Mouse (Mus musculus): ENCODE data around the gene Gm49318. TPM values are rescaled to one million over a fixed set of nuclear protein-coding genes. Genes with fewer than 3 reads are reported as not detected.

The Gm49318 gene
- polyA plus RNA-seq, 1 experiment from 2014 or later = not detected

DNA sequence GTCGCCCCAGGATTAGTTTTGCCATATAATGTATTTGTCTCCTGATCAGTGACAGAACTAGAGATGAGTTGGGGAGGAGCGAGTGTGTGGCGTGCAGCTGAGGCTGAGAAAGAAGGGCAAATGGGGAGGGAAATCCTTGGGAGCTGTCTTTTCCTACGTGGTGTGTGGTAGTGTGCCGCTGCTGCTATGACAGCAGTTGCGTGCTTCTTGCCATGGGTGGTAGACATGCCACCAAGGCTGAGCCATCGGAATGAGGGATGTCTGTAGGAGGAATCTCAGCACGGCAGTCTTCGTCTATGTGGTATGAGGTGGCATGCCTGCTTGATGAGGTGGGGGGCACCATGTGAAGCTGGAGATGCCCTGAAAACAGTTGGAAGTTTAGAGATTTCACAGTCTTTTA is 40.7 kb downstream of the Gm49318 start:
- no peak for ATAC-seq (ENCODE audit: low FRiP score, low TSS enrichment)
- Histone ChIP-seq H3K9ac (ENCODE audit: low read depth, low read length) (no peak overlapping the region), H3K27me3 (ENCODE audit: control insufficient read depth, insufficient read depth, low read length) (no peaks in the 10 kb centered on the region), H3K36me3 (ENCODE audit: control insufficient read depth, insufficient read depth, low read length) (no peaks in the 10 kb centered on the region), H3K4me3 (ENCODE audit: low read length) (no peak overlapping the region), H3K4me1 (ENCODE audit: control insufficient read depth, insufficient read depth, low read length) (no peaks in the 10 kb centered on the region), H3K27ac (ENCODE audit: low read depth, low read length) (no peak overlapping the region), H3K4me2 (replicated peaks; ENCODE audit: low read depth, low read length) (no peak overlapping the region), H3K9me3 (ENCODE audit: control insufficient read depth, low read length) (no peaks in the 10 kb centered on the region)
- WGBS = 93% methylated on average over 9 of the region's 9 CpGs

DNA sequence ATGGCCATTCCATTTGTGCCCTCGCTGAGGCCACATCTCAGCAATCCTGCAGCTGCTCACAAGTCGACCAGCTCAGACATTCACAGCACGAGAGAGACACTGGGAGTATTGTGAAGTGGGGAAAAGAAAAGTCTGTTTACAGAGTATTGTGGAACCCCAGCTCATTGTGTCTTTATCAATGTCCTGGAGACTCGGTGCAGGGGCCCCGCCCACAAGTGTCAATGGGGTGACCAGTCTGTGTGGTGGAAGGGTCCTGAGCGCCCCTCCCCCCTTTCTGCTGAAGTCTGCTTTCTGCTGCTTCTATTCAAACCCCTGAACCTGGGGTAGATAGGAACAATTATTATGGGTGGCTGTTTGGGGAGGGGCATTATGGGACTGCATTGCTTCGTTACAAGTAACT is 42.6 kb downstream of the Gm49318 start:
- WGBS = 63% methylated on average over 7 of the region's 7 CpGs
- no peak overlapping the region for H3K4me3 ChIP-seq (ENCODE audit: low read length)
- no peaks in the 10 kb centered on the region for H3K36me3 ChIP-seq (ENCODE audit: control insufficient read depth, insufficient read depth, low read length)
- H3K27ac ChIP-seq (ENCODE audit: low read depth, low read length) = no peak overlapping the region
- no peak overlapping the region for H3K4me2 ChIP-seq (replicated peaks; ENCODE audit: low read depth, low read length)
- no peaks in the 10 kb centered on the region for H3K9me3 ChIP-seq (ENCODE audit: control insufficient read depth, low read length)
- no peaks in the 10 kb centered on the region for H3K27me3 ChIP-seq (ENCODE audit: control insufficient read depth, insufficient read depth, low read length)
- H3K4me1 ChIP-seq (ENCODE audit: control insufficient read depth, insufficient read depth, low read length) = no peaks in the 10 kb centered on the region
- H3K9ac ChIP-seq (ENCODE audit: low read depth, low read length) = no peak overlapping the region
- no peak for ATAC-seq (ENCODE audit: low FRiP score, low TSS enrichment)

DNA sequence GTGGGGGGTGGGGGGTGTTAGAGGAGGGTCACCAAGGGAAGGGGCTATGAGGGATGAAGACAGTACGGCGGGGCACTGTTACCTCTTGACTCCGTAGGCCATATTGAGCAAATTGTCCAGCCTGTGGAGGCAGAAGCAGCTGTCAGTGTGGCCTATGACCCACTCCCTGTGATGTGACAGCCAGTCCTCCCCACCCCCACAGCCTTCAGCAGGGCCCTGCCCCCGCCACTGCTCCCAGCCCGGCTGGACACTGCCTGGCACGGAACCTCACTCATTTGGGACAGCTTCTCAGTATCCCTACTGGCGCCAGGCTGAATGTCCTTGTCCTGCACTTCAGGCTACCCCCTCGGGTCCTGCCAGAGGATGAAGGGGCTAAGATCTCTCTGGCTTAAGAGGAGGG is 46.5 kb downstream of the Gm49318 start:
- Histone ChIP-seq H3K4me2 (replicated peaks; ENCODE audit: low read depth, low read length) (no peak overlapping the region), H3K4me3 (ENCODE audit: low read length) (no peak overlapping the region), H3K4me1 (ENCODE audit: control insufficient read depth, insufficient read depth, low read length) (no peaks in the 10 kb centered on the region), H3K27ac (ENCODE audit: low read depth, low read length) (no peak overlapping the region), H3K9ac (ENCODE audit: low read depth, low read length) (no peak overlapping the region), H3K27me3 (ENCODE audit: control insufficient read depth, insufficient read depth, low read length) (no peaks in the 10 kb centered on the region), H3K36me3 (ENCODE audit: control insufficient read depth, insufficient read depth, low read length) (no peaks in the 10 kb centered on the region), H3K9me3 (ENCODE audit: control insufficient read depth, low read length) (no peaks in the 10 kb centered on the region)
- 53% methylated on average over 8 of the region's 8 CpGs for WGBS
- ATAC-seq (ENCODE audit: low FRiP score, low TSS enrichment) = no peak

DNA sequence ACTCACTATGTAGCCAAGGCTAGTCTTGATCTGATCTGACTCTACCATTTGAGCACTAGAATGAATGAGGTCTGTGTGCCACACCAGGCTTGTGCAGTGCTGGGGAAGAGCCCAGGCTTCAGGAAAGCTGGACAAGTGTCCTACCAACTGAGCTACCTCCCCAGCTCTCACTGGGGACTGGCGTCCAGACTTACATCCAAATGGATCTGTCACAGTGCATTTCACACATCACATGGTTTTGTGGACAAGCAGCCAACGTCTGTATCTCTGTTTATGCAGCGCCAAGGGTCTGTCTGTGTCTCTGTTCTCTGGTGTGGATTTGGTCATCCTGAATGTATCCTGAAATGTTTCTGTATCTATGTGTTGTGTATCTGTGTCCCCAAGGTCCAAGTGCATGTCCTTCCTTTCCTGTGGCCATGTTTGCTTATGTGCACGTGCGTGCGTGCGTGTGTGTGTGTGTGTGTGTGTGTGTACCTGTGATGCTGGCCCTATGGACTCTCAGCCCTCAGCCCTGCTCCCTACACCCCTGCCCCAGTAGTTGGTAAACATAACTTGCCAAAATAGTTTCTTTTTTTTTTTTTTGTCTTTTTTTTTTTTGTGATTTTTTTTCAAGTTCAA is 53.7 kb downstream of the Gm49318 start:
- Histone ChIP-seq H3K9me3 (ENCODE audit: control insufficient read depth, low read length) (no peaks in the 10 kb centered on the region), H3K4me2 (replicated peaks; ENCODE audit: low read depth, low read length) (no peak overlapping the region), H3K4me3 (ENCODE audit: low read length) (no peak overlapping the region), H3K4me1 (ENCODE audit: control insufficient read depth, insufficient read depth, low read length) (no peaks in the 10 kb centered on the region), H3K9ac (ENCODE audit: low read depth, low read length) (no peak overlapping the region), H3K36me3 (ENCODE audit: control insufficient read depth, insufficient read depth, low read length) (peaks cover 23% of the 10 kb centered on the region), H3K27ac (ENCODE audit: low read depth, low read length) (no peak overlapping the region), H3K27me3 (ENCODE audit: control insufficient read depth, insufficient read depth, low read length) (no peaks in the 10 kb centered on the region)
- ATAC-seq (ENCODE audit: low FRiP score, low TSS enrichment) = no peak
- WGBS = 73% methylated on average over 7 of the region's 7 CpGs

DNA sequence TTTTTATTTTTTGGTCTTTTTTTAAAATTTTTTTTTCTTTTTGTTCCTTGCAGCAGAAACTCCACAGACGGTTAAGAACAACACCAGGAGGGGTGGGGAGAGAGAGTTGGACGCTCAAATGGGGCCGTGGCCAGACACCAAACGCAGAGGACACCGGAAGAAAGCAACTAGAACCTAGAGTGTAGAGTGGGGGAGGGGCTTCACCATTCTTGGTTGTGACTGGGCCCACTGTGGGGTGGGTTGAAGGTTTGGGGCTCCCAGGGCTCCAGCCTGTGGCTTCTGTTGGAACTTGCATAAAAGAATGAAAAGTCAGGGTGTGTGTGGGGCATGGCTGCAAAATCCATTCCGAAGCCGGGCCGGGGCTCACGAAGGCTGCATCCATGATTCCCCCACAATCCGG is 54.8 kb downstream of the Gm49318 start:
- Histone ChIP-seq H3K9ac (ENCODE audit: low read depth, low read length) (no peak overlapping the region), H3K36me3 (ENCODE audit: control insufficient read depth, insufficient read depth, low read length) (peaks cover 34% of the 10 kb centered on the region), H3K9me3 (ENCODE audit: control insufficient read depth, low read length) (no peaks in the 10 kb centered on the region), H3K4me3 (ENCODE audit: low read length) (no peak overlapping the region), H3K4me1 (ENCODE audit: control insufficient read depth, insufficient read depth, low read length) (no peaks in the 10 kb centered on the region), H3K27me3 (ENCODE audit: control insufficient read depth, insufficient read depth, low read length) (no peaks in the 10 kb centered on the region), H3K27ac (ENCODE audit: low read depth, low read length) (no peak overlapping the region), H3K4me2 (replicated peaks; ENCODE audit: low read depth, low read length) (no peak overlapping the region)
- ATAC-seq (ENCODE audit: low FRiP score, low TSS enrichment) = no peak
- WGBS = 57% methylated on average over 10 of the region's 10 CpGs

DNA sequence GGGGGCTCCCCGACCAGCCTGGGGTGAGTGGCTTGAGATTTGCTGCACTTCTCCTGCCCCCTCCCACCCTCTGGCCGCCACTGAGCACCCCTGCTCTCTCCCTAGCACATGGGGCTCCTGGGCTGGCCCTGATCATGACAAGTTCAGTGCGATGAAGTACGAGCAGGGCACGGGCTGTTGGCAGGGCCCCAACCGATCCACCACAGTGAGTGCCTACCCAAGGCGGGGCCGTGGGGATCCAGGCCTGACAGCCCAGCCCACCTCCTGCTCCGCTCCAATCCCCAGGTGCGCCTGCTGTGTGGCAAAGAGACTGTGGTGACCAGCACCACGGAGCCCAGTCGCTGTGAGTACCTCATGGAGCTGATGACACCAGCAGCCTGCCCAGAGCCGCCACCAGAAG is 58.3 kb downstream of the Gm49318 start:
- H3K4me3 ChIP-seq (ENCODE audit: low read length) = no peak overlapping the region
- H3K27me3 ChIP-seq (ENCODE audit: control insufficient read depth, insufficient read depth, low read length) = no peaks in the 10 kb centered on the region
- no peaks in the 10 kb centered on the region for H3K9me3 ChIP-seq (ENCODE audit: control insufficient read depth, low read length)
- H3K4me1 ChIP-seq (ENCODE audit: control insufficient read depth, insufficient read depth, low read length) = no peaks in the 10 kb centered on the region
- no peak overlapping the region for H3K27ac ChIP-seq (ENCODE audit: low read depth, low read length)
- peaks cover 69% of the 10 kb centered on the region for H3K36me3 ChIP-seq (ENCODE audit: control insufficient read depth, insufficient read depth, low read length)
- H3K4me2 ChIP-seq (replicated peaks; ENCODE audit: low read depth, low read length) = no peak overlapping the region
- WGBS = 99% methylated on average over 13 of the region's 13 CpGs
- no peak for ATAC-seq (ENCODE audit: low FRiP score, low TSS enrichment)
- no peak overlapping the region for H3K9ac ChIP-seq (ENCODE audit: low read depth, low read length)

DNA sequence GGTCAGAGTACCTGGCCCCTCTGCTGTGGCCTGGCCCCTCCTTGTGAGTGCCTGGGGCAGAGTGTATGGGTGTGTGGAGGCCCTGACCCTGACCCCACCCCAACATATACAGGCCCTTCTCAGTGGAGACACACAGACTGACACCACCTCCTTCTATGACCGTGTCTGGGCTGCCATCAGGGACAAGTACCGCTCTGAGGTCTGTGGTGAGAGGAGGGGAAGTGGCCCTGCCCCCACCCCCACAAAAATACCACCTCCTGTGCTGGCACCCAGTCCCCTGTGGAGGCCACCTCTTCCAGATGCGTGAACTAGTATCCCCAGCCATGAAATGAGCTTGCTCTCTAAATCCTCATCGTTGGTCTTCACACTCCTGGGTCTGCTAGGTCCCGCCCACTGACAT is 60.0 kb downstream of the Gm49318 start:
- WGBS = 86% methylated on average over 5 of the region's 5 CpGs
- H3K9me3 ChIP-seq (ENCODE audit: control insufficient read depth, low read length) = no peaks in the 10 kb centered on the region
- H3K27me3 ChIP-seq (ENCODE audit: control insufficient read depth, insufficient read depth, low read length) = no peaks in the 10 kb centered on the region
- H3K36me3 ChIP-seq (ENCODE audit: control insufficient read depth, insufficient read depth, low read length) = peaks cover 85% of the 10 kb centered on the region
- ATAC-seq (ENCODE audit: low FRiP score, low TSS enrichment) = no peak
- no peak overlapping the region for H3K4me3 ChIP-seq (ENCODE audit: low read length)
- H3K4me2 ChIP-seq (replicated peaks; ENCODE audit: low read depth, low read length) = no peak overlapping the region
- H3K9ac ChIP-seq (ENCODE audit: low read depth, low read length) = no peak overlapping the region
- no peaks in the 10 kb centered on the region for H3K4me1 ChIP-seq (ENCODE audit: control insufficient read depth, insufficient read depth, low read length)
- no peak overlapping the region for H3K27ac ChIP-seq (ENCODE audit: low read depth, low read length)

DNA sequence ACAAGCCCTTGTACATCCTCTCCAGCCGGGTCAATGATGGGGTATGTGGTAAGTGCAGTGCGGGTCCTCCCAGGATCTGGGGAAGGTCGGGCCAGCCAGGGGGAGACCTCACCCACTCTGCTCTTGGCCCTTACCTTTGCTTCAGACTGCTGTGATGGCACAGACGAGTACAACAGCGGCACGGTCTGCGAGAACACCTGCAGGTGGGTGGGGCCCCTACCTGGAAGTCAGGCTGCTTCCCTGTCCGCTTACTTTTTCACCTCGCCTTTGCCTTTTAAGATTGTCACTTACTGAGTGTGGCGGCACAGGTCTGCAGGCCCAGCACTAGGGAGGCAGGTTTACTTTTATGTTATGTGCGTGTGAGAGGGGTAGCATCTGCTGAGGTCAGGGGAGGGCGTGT is 66.5 kb downstream of the Gm49318 start:
- H3K4me1 ChIP-seq (ENCODE audit: control insufficient read depth, insufficient read depth, low read length) = peaks cover 18% of the 10 kb centered on the region
- no peak for ATAC-seq (ENCODE audit: low FRiP score, low TSS enrichment)
- H3K27me3 ChIP-seq (ENCODE audit: control insufficient read depth, insufficient read depth, low read length) = no peaks in the 10 kb centered on the region
- H3K4me3 ChIP-seq (ENCODE audit: low read length) = no peak overlapping the region
- H3K9ac ChIP-seq (ENCODE audit: low read depth, low read length) = no peak overlapping the region
- H3K9me3 ChIP-seq (ENCODE audit: control insufficient read depth, low read length) = no peaks in the 10 kb centered on the region
- WGBS = 97% methylated on average over 12 of the region's 12 CpGs
- no peak overlapping the region for H3K4me2 ChIP-seq (replicated peaks; ENCODE audit: low read depth, low read length)
- H3K27ac ChIP-seq (ENCODE audit: low read depth, low read length) = no peak overlapping the region
- H3K36me3 ChIP-seq (ENCODE audit: control insufficient read depth, insufficient read depth, low read length) = peaks cover 54% of the 10 kb centered on the region

DNA sequence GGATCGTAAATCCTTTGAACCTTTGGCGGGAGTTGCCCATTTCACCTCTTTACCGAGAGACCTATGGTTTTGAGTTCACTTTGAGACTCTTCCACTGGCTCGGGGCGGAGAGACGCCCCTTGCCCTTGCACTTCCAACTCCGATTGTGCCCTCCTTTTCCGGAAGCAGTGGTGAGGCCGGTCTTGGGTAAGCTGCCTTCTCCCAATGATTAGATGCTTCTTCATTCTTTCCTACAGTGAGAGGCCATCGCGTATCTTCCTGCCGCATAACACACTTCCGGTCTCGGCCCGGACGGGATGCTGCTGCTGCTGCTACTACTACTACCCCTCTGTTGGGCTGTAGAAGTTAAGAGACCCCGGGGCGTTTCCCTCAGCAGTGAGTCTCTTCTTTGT is 67.9 kb downstream of the Gm49318 start:
- Histone ChIP-seq H3K4me3 (ENCODE audit: low read length) (peak overlapping the region; percentile 74), H3K9ac (ENCODE audit: low read depth, low read length) (peak overlapping the region; percentile 68), H3K36me3 (ENCODE audit: control insufficient read depth, insufficient read depth, low read length) (peaks cover 40% of the 10 kb centered on the region), H3K9me3 (ENCODE audit: control insufficient read depth, low read length) (no peaks in the 10 kb centered on the region), H3K4me2 (replicated peaks; ENCODE audit: low read depth, low read length) (peak overlapping the region; percentile 62), H3K4me1 (ENCODE audit: control insufficient read depth, insufficient read depth, low read length) (peaks cover 18% of the 10 kb centered on the region), H3K27ac (ENCODE audit: low read depth, low read length) (peak overlapping the region; percentile 59; the same call in 1 of the 2 replicates), H3K27me3 (ENCODE audit: control insufficient read depth, insufficient read depth, low read length) (no peaks in the 10 kb centered on the region)
- peak; percentile 1; the same call in 1 of the 2 replicates for ATAC-seq (ENCODE audit: low FRiP score, low TSS enrichment)
- WGBS = under 1% methylated on average over 18 of the region's 18 CpGs
